Mouse (Mus musculus) lung, embryonic 14.5 days (tissue): ENCODE results near the gene Prickle2. TPM values are rescaled to one million over a fixed set of nuclear protein-coding genes. Genes with fewer than 3 reads are reported as not detected.

Source experiments
- ATAC-seq: fragments of 200-750 bp; cut with Nextera tagmentation; 2 replicates; pipeline ENCODE4 v1.8.0; 2017; ENCODE audit warnings: mild to moderate bottlenecking, moderate TSS enrichment, moderate library complexity; ENCODE audit not compliant: insufficient read depth
- DNase-seq: peaks from one replicate; pipeline ENCODE4 v3.0.0-alpha.2; 2015
- H3K27ac ChIP-seq: fragments of 300-500 bp; sonication (generic); 2 replicates; pipeline ENCODE4 v1.5.1; 2014; ENCODE audit warnings: low read depth, mild to moderate bottlenecking, moderate library complexity
- H3K27me3 ChIP-seq: fragments of 300-500 bp; sonication (generic); 2 replicates; pipeline ENCODE4 v1.6.1; 2014; ENCODE audit warnings: low read length, control low read depth; ENCODE audit not compliant: insufficient read depth
- H3K36me3 ChIP-seq: fragments of 300-500 bp; sonication (generic); 2 replicates; pipeline ENCODE4 v1.6.1; 2014; ENCODE audit warnings: control low read depth; ENCODE audit not compliant: insufficient read depth
- H3K4me1 ChIP-seq: fragments of 300-500 bp; sonication (generic); 2 replicates; pipeline ENCODE4 v1.6.1; 2014; ENCODE audit warnings: antibody characterized with exemption, control low read depth; ENCODE audit not compliant: insufficient read depth
- H3K4me2 ChIP-seq: fragments of 300-500 bp; sonication (generic); 2 replicates; pipeline ENCODE4 v1.6.1; 2014; ENCODE audit warnings: mild to moderate bottlenecking
- H3K4me3 ChIP-seq: fragments of 300-500 bp; sonication (generic); 2 replicates; pipeline ENCODE4 v1.5.1; 2014; ENCODE audit warnings: low read depth, low read length
- H3K9ac ChIP-seq: fragments of 300-500 bp; sonication (generic); 2 replicates; pipeline ENCODE4 v1.6.1; 2014
- H3K9me3 ChIP-seq: fragments of 300-500 bp; sonication (generic); 2 replicates; pipeline ENCODE4 v1.6.1; 2016; ENCODE audit warnings: low read depth, low read length, control low read depth
- CTCF ChIP-seq: IDR thresholded peaks from 2 replicates; pipeline ENCODE4 v1.5.1; 2016; ENCODE audit warnings: antibody characterized with exemption, low read depth
- WGBS: fragments of 180-500 bp; shearing (Covaris S2); extraction: QIAGEN DNeasy Blood & Tissue Kit; methylation state at CpG from one replicate; pipeline ENCODE4 v1.1.7; 2014; 5-methylcytosine and 5-hydroxymethylcytosine counted together
- polyA plus RNA-seq: library from polyadenylated mRNA; unstranded; fragments of >200 nt; fragmentation: Nextera tagmentation; extraction: Ambion mirVana; gene quantifications from 2 replicates; pipeline ENCODE4 v1.2.1, GENCODE M21; 2014

The Prickle2 gene
- polyA plus RNA-seq, 1 experiment from 2014 or later: 11.0 TPM

GRCm38 (mm10) chr6:92441205-92441604 is 264.8 kb downstream of the Prickle2 start:
- DNase-seq: peak; percentile 55
- Histone ChIP-seq H3K4me3 (no peak overlapping the region), H3K9ac (no peak overlapping the region), H3K4me2 (no peak overlapping the region), H3K27ac (no peak overlapping the region), H3K4me1 (no peaks in the 10 kb centered on the region), H3K9me3 (no peaks in the 10 kb centered on the region), H3K36me3 (no peaks in the 10 kb centered on the region), H3K27me3 (no peaks in the 10 kb centered on the region)
- peak; percentile 48 for TF ChIP-seq CTCF
- 44% methylated on average over 2 of the region's 3 CpGs for whole genome bisulfite sequencing
- no peak for ATAC-seq

GRCm38 (mm10) chr6:92440251-92440650 is 265.7 kb downstream of the Prickle2 start:
- H3K27ac ChIP-seq: no peak overlapping the region
- WGBS: 91% methylated on average over 3 of the region's 3 CpGs
- no peak overlapping the region for H3K4me3 ChIP-seq
- no peaks in the 10 kb centered on the region for H3K9me3 ChIP-seq
- DNase-seq: no peak
- no peak for TF ChIP-seq CTCF
- no peak overlapping the region for H3K9ac ChIP-seq
- no peaks in the 10 kb centered on the region for H3K27me3 ChIP-seq
- ATAC-seq: no peak
- H3K4me1 ChIP-seq: no peaks in the 10 kb centered on the region
- H3K4me2 ChIP-seq: no peak overlapping the region
- H3K36me3 ChIP-seq: no peaks in the 10 kb centered on the region

GRCm38 (mm10) chr6:92432146-92432545 is 273.8 kb downstream of the Prickle2 start:
- Histone ChIP-seq H3K4me3 (no peak overlapping the region), H3K27me3 (no peaks in the 10 kb centered on the region), H3K27ac (no peak overlapping the region), H3K4me1 (no peaks in the 10 kb centered on the region; the same call in 1 of the 2 replicates), H3K4me2 (no peak overlapping the region), H3K9ac (no peak overlapping the region), H3K36me3 (no peaks in the 10 kb centered on the region; the same call in 1 of the 2 replicates), H3K9me3 (no peaks in the 10 kb centered on the region)
- no peak for TF ChIP-seq CTCF
- 87% methylated on average over 5 of the region's 5 CpGs for WGBS
- DNase-seq: no peak
- no peak for ATAC-seq

GRCm38 (mm10) chr6:92427406-92428171 is 278.4 kb downstream of the Prickle2 start:
- WGBS: 63% methylated on average over 7 of the region's 7 CpGs
- Histone ChIP-seq H3K27ac (no peak overlapping the region), H3K27me3 (no peaks in the 10 kb centered on the region), H3K4me3 (no peak overlapping the region), H3K4me1 (no peaks in the 10 kb centered on the region; the same call in 1 of the 2 replicates), H3K4me2 (no peak overlapping the region), H3K36me3 (no peaks in the 10 kb centered on the region), H3K9me3 (no peaks in the 10 kb centered on the region), H3K9ac (no peak overlapping the region)
- DNase-seq (no peak), ATAC-seq (no peak)
- TF ChIP-seq CTCF: no peak

GRCm38 (mm10) chr6:92425901-92426300 is 280.1 kb downstream of the Prickle2 start:
- no peaks in the 10 kb centered on the region; the same call in 1 of the 2 replicates for H3K4me1 ChIP-seq
- H3K27ac ChIP-seq: no peak overlapping the region
- H3K36me3 ChIP-seq: peaks cover 6% of the 10 kb centered on the region
- H3K9ac ChIP-seq: no peak overlapping the region
- ATAC-seq: no peak
- no peak overlapping the region for H3K4me3 ChIP-seq
- H3K27me3 ChIP-seq: no peaks in the 10 kb centered on the region
- H3K9me3 ChIP-seq: no peaks in the 10 kb centered on the region
- TF ChIP-seq CTCF: no peak
- no peak overlapping the region for H3K4me2 ChIP-seq
- 66% methylated on average over 8 of the region's 8 CpGs for WGBS
- no peak for DNase-seq

- Histone ChIP-seq H3K36me3 (peaks cover 9% of the 10 kb centered on the region), H3K27me3 (no peaks in the 10 kb centered on the region), H3K27ac (no peak overlapping the region), H3K4me3 (no peak overlapping the region), H3K4me1 (no peaks in the 10 kb centered on the region; the same call in 1 of the 2 replicates), H3K9ac (no peak overlapping the region), H3K4me2 (no peak overlapping the region), H3K9me3 (no peaks in the 10 kb centered on the region)
- TF ChIP-seq CTCF: no peak
- DNase-seq (no peak), ATAC-seq (no peak)
- 71% methylated on average over 7 of the region's 7 CpGs for WGBS
These were observed 280.5 kb downstream of the Prickle2 start for GRCm38 (mm10) chr6:92425476-92425875.

- 37% methylated on average over 3 of the region's 3 CpGs for WGBS
- ATAC-seq: no peak
- H3K4me3 ChIP-seq: no peak overlapping the region
- DNase-seq: no peak
- H3K36me3 ChIP-seq: peaks cover 9% of the 10 kb centered on the region
- no peak overlapping the region for H3K9ac ChIP-seq
- TF ChIP-seq CTCF: no peak
- H3K4me1 ChIP-seq: no peaks in the 10 kb centered on the region; the same call in 1 of the 2 replicates
- H3K27ac ChIP-seq: no peak overlapping the region; the same call in 1 of the 2 replicates
- no peak overlapping the region for H3K4me2 ChIP-seq
- H3K9me3 ChIP-seq: no peaks in the 10 kb centered on the region
- no peaks in the 10 kb centered on the region for H3K27me3 ChIP-seq
These were observed 281.0 kb downstream of the Prickle2 start for GRCm38 (mm10) chr6:92424991-92425390.
